Mouse (Mus musculus) limb, embryonic 15.5 days (tissue): ENCODE measurements around the gene Tmem80. TPM values are rescaled to one million over a fixed set of nuclear protein-coding genes. Genes with fewer than 3 reads are reported as not detected.

ENCODE experiments used
- ATAC-seq: fragments of 200-750 bp; cut with Nextera tagmentation; 2 replicates; pipeline ENCODE4 v1.8.0; 2017; ENCODE audit warnings: low read depth, moderate TSS enrichment; ENCODE audit not compliant: insufficient number of reproducible peaks, low FRiP score, low TSS enrichment
- H3K27ac ChIP-seq: fragments of 300-500 bp; sonication (generic); 2 replicates; pipeline ENCODE4 v1.5.1; 2015; ENCODE audit warnings: moderate library complexity, mild to moderate bottlenecking, inconsistent platforms
- H3K27me3 ChIP-seq: fragments of 300-500 bp; sonication (generic); 2 replicates; pipeline ENCODE4 v1.6.1; 2015; ENCODE audit warnings: inconsistent platforms
- H3K36me3 ChIP-seq: fragments of 300-500 bp; sonication (generic); 2 replicates; pipeline ENCODE4 v1.6.1; 2015; ENCODE audit warnings: inconsistent platforms
- H3K4me1 ChIP-seq: fragments of 300-500 bp; sonication (generic); 2 replicates; pipeline ENCODE4 v1.6.1; 2015; ENCODE audit warnings: inconsistent platforms
- H3K4me2 ChIP-seq: fragments of 300-500 bp; sonication (generic); 2 replicates; pipeline ENCODE4 v1.6.1; 2015; ENCODE audit warnings: mild to moderate bottlenecking, inconsistent platforms
- H3K4me3 ChIP-seq: fragments of 300-500 bp; sonication (generic); 2 replicates; pipeline ENCODE4 v1.5.1; 2015; ENCODE audit warnings: mild to moderate bottlenecking, inconsistent platforms
- H3K9ac ChIP-seq: fragments of 300-500 bp; sonication (generic); 2 replicates; pipeline ENCODE4 v1.6.1; 2015; ENCODE audit warnings: inconsistent platforms
- H3K9me3 ChIP-seq: fragments of 300-500 bp; sonication (generic); 2 replicates; pipeline ENCODE4 v1.6.1; 2016; ENCODE audit warnings: inconsistent platforms
- WGBS: fragments of 180-500 bp; shearing (Covaris S2); methylation state at CpG from one replicate; pipeline ENCODE4 v1.1.7; 2015; 5-methylcytosine and 5-hydroxymethylcytosine counted together
- polyA plus RNA-seq: library from polyadenylated mRNA; unstranded; fragments of >200 nt; fragmentation: Nextera tagmentation; extraction: Ambion mirVana; gene quantifications from 2 replicates; pipeline ENCODE4 v1.2.1, GENCODE M21; 2015

Gene Tmem80
- polyA plus RNA-seq, 1 experiment from 2014 or later: 35.9 TPM

GRCm38 (mm10) chr7:141299175-141299574, 28.4 kb upstream of the Tmem80 start:
- no peak for ATAC-seq
- WGBS: 90% methylated on average over 8 of the region's 8 CpGs
- H3K27ac ChIP-seq: no peak overlapping the region

GRCm38 (mm10) chr7:141301386-141301785, 26.2 kb upstream of the Tmem80 start:
- H3K27ac ChIP-seq: no peak overlapping the region
- no peaks in the 10 kb centered on the region for H3K4me1 ChIP-seq
- no peak overlapping the region for H3K9ac ChIP-seq
- no peaks in the 10 kb centered on the region for H3K9me3 ChIP-seq
- peaks cover 2% of the 10 kb centered on the region; the same call in 1 of the 2 replicates for H3K27me3 ChIP-seq
- WGBS: 93% methylated on average over 9 of the region's 9 CpGs
- H3K36me3 ChIP-seq: peaks cover 77% of the 10 kb centered on the region
- no peak for ATAC-seq
- no peak overlapping the region for H3K4me2 ChIP-seq
- no peak overlapping the region for H3K4me3 ChIP-seq

More at GRCm38 (mm10) chr7:141299175-141299574, 28.4 kb upstream of the Tmem80 start:
- no peak overlapping the region for H3K4me2 ChIP-seq
- H3K27me3 ChIP-seq: peaks cover 23% of the 10 kb centered on the region
- peaks cover 4% of the 10 kb centered on the region for H3K4me1 ChIP-seq
- no peak overlapping the region for H3K9ac ChIP-seq
- no peak overlapping the region for H3K4me3 ChIP-seq
- peaks cover 55% of the 10 kb centered on the region for H3K36me3 ChIP-seq
- no peaks in the 10 kb centered on the region for H3K9me3 ChIP-seq

- Histone ChIP-seq H3K4me3 (no peak overlapping the region), H3K36me3 (peaks cover 82% of the 10 kb centered on the region), H3K9me3 (no peaks in the 10 kb centered on the region), H3K27me3 (no peaks in the 10 kb centered on the region), H3K9ac (no peak overlapping the region), H3K4me2 (no peak overlapping the region), H3K27ac (no peak overlapping the region), H3K4me1 (0 out of 2 replicates have a peak, but pooled peaks cover 7% of the 10 kb centered on the region)
- WGBS: 76% methylated on average over 1 of the region's 1 CpGs
- no peak for ATAC-seq
Measured at GRCm38 (mm10) chr7:141302702-141303268, 24.8 kb upstream of the Tmem80 start.

- Histone ChIP-seq H3K27ac (no peak overlapping the region), H3K36me3 (peaks cover 94% of the 10 kb centered on the region), H3K9me3 (no peaks in the 10 kb centered on the region), H3K4me2 (no peak overlapping the region), H3K4me3 (no peak overlapping the region), H3K27me3 (no peaks in the 10 kb centered on the region), H3K9ac (no peak overlapping the region), H3K4me1 (0 out of 2 replicates have a peak, but pooled peaks cover 12% of the 10 kb centered on the region)
- 82% methylated on average over 4 of the region's 4 CpGs for WGBS
- no peak for ATAC-seq
Measured at GRCm38 (mm10) chr7:141304537-141304936, 23.0 kb upstream of the Tmem80 start.

GRCm38 (mm10) chr7:141314416-141314815, 13.1 kb upstream of the Tmem80 start:
- Histone ChIP-seq H3K27me3 (no peaks in the 10 kb centered on the region), H3K4me1 (no peaks in the 10 kb centered on the region), H3K9me3 (no peaks in the 10 kb centered on the region), H3K4me2 (no peak overlapping the region), H3K36me3 (peaks cover 96% of the 10 kb centered on the region), H3K4me3 (no peak overlapping the region), H3K9ac (no peak overlapping the region), H3K27ac (no peak overlapping the region)
- WGBS: 93% methylated on average over 2 of the region's 2 CpGs
- ATAC-seq: no peak

- Histone ChIP-seq H3K27me3 (no peaks in the 10 kb centered on the region), H3K4me2 (no peak overlapping the region), H3K36me3 (peaks cover 94% of the 10 kb centered on the region), H3K27ac (no peak overlapping the region), H3K9ac (no peak overlapping the region), H3K9me3 (no peaks in the 10 kb centered on the region), H3K4me3 (no peak overlapping the region), H3K4me1 (no peaks in the 10 kb centered on the region)
- WGBS: 81% methylated on average over 8 of the region's 8 CpGs
- ATAC-seq: no peak
Measured at GRCm38 (mm10) chr7:141315076-141315475, 12.5 kb upstream of the Tmem80 start.

- Histone ChIP-seq H3K27ac (no peak overlapping the region), H3K4me1 (no peaks in the 10 kb centered on the region), H3K9ac (no peak overlapping the region), H3K27me3 (no peaks in the 10 kb centered on the region), H3K4me2 (no peak overlapping the region), H3K4me3 (no peak overlapping the region), H3K9me3 (no peaks in the 10 kb centered on the region), H3K36me3 (peaks cover 94% of the 10 kb centered on the region)
- 79% methylated on average over 5 of the region's 5 CpGs for WGBS
- no peak for ATAC-seq
Measured at GRCm38 (mm10) chr7:141315974-141316373, 11.6 kb upstream of the Tmem80 start.

GRCm38 (mm10) chr7:141317619-141318132, 9.9 kb upstream of the Tmem80 start:
- 82% methylated on average over 1 of the region's 1 CpGs for WGBS
- peaks cover 96% of the 10 kb centered on the region for H3K36me3 ChIP-seq
- no peak overlapping the region for H3K27ac ChIP-seq
- H3K4me2 ChIP-seq: no peak overlapping the region
- H3K9ac ChIP-seq: no peak overlapping the region
- no peaks in the 10 kb centered on the region for H3K27me3 ChIP-seq
- no peak for ATAC-seq
- H3K4me3 ChIP-seq: no peak overlapping the region
- no peaks in the 10 kb centered on the region for H3K4me1 ChIP-seq
- H3K9me3 ChIP-seq: no peaks in the 10 kb centered on the region

- peaks cover 97% of the 10 kb centered on the region for H3K36me3 ChIP-seq
- no peaks in the 10 kb centered on the region for H3K9me3 ChIP-seq
- H3K4me3 ChIP-seq: no peak overlapping the region
- no peaks in the 10 kb centered on the region for H3K27me3 ChIP-seq
- no peak overlapping the region for H3K9ac ChIP-seq
- WGBS: 74% methylated on average over 2 of the region's 2 CpGs
- H3K4me2 ChIP-seq: no peak overlapping the region
- ATAC-seq: no peak
- no peaks in the 10 kb centered on the region for H3K4me1 ChIP-seq
- no peak overlapping the region for H3K27ac ChIP-seq
Measured at GRCm38 (mm10) chr7:141319446-141319845, 8.1 kb upstream of the Tmem80 start.

GRCm38 (mm10) chr7:141324686-141325085, 2.9 kb upstream of the Tmem80 start:
- Histone ChIP-seq H3K9me3 (no peaks in the 10 kb centered on the region), H3K4me3 (no peak overlapping the region), H3K27me3 (no peaks in the 10 kb centered on the region), H3K36me3 (peaks cover 47% of the 10 kb centered on the region), H3K9ac (no peak overlapping the region), H3K4me1 (peaks cover 25% of the 10 kb centered on the region), H3K27ac (no peak overlapping the region), H3K4me2 (no peak overlapping the region)
- no peak for ATAC-seq
- WGBS: 97% methylated on average over 1 of the region's 1 CpGs

- WGBS: 4% methylated on average over 35 of the region's 35 CpGs
- peaks cover 28% of the 10 kb centered on the region for H3K36me3 ChIP-seq
Measured at GRCm38 (mm10) chr7:141326546-141327446, 743 bp upstream of the Tmem80 start.

More at GRCm38 (mm10) chr7:141326546-141327446, 743 bp upstream of the Tmem80 start:
- H3K4me3 ChIP-seq: peak overlapping the region; percentile 70
- no peaks in the 10 kb centered on the region for H3K27me3 ChIP-seq
- peak overlapping the region; percentile 90 for H3K9ac ChIP-seq
- H3K4me1 ChIP-seq: peaks cover 25% of the 10 kb centered on the region
- no peaks in the 10 kb centered on the region for H3K9me3 ChIP-seq
- H3K27ac ChIP-seq: peak overlapping the region; percentile 99
- peak; percentile 2; the same call in 1 of the 2 replicates for ATAC-seq
- peak overlapping the region; percentile 96 for H3K4me2 ChIP-seq
